Mouse (Mus musculus): ENCODE measurements at regions not wholly inside any gene's neighbourhood (a gene's known extent, or its start where the extent isn't known, plus 50 kb on each side); places are given as distances from the start of the nearest gene placed in this dataset.

DNA sequence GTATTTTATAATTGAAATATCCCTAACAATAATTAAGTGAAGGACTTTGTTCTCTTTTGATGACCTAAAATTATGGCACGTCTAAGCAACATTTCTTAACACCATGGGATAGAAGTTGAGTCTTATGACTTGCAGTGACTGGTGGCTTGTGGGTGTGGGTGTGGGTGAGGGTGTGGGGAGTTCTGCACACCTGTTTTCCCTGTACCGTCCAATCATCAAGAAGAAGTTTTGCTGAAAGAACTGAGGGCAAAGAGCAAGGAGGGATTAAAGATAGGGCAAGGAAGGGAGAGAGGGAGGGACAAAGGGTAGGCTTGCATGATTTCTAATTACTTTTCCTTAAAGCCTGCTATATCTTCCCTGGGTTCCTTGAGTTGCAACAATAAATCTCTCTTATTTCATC is 278.5 kb upstream of the Slc30a5 start:
- no peak for TF ChIP-seq POLR2A (IDR thresholded peaks at IDR 0.05; ENCODE audit: low read depth, low read length)
- TF ChIP-seq CTCF (conservative IDR thresholded peaks at IDR 0.05; ENCODE audit: insufficient read depth, insufficient read length, low read depth, low read length) = no peak
